Mouse (Mus musculus) brain, embryonic 14.5 days (tissue): Measurements from ENCODE around the gene Plin2.

Source experiments
- CTCF ChIP-seq: fragments of 200-500 bp; IDR thresholded peaks from 2 replicates; pipeline ENCODE4 v1.5.1; 2012; ENCODE audit warnings: inconsistent platforms, mild to moderate bottlenecking, moderate library complexity, borderline replicate concordance; ENCODE audit not compliant: insufficient read depth, insufficient read length; ENCODE audit errors: extremely low read depth
- POLR2A ChIP-seq: fragments of 200-500 bp; IDR thresholded peaks from 2 replicates; pipeline ENCODE4 v1.6.1; 2012; ENCODE audit warnings: mild to moderate bottlenecking, inconsistent platforms, borderline replicate concordance; ENCODE audit not compliant: poor library complexity, insufficient read depth, insufficient read length, severe bottlenecking; ENCODE audit errors: extremely low read depth

- TF ChIP-seq CTCF (no peak), POLR2A (no peak)
Measured at GRCm38 (mm10) chr4:86672450-86672849, 2.6 kb upstream of the Plin2 start.
